ENCODE assay signal across 9 mouse cellular contexts in the genomic region with DNA sequence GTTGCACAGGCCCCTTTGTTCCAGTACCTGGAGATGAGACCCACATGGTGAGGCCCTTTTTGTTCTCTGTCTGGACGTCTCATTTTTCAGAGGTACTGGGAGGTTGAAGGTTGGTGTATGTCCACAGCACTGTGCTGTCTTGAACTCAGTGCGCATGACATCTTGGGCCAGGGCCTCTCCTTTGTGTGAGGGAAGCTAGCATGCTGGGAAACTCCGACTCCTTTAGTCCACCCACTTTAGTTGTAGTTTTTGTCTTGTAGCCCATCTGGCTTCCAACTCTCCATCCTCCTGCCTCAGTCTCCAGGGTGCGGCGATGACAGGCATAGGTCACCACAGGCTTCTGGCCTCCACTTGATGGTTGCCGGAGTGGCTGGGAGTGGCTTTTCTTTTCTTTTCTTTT. TPM values are rescaled to one million over a fixed set of nuclear protein-coding genes. Genes with fewer than 3 reads are reported as not detected.
DNase-seq lines count a peak whose midpoint lies in the region; ATAC-seq and TF ChIP-seq lines count a peak whose summit lies in the region.
"Had no signal": no experiment of that assay in that cellular context is flagged by ENCODE, and none has a peak within 500 bp of the region (broad histone marks: within the 10 kb centered on the region; RNA-seq: fewer than 3 reads in every experiment).

No protein-coding gene starts in this region.

- no peak for DNase-seq in kidney, adult 11 months
- DNase-seq in embryonic facial prominence, embryonic 11.5 days (ENCODE audit: low spot score), result no peak
- DNase-seq in hindbrain, postnatal 0 days (ENCODE audit: low spot score), result no peak
- no peak for DNase-seq in embryo, embryonic 11 days
- no peak for DNase-seq in spleen, adult 12 weeks (ENCODE audit: low spot score)

- peaks cover 29% of the 10 kb centered on the region for H3K36me3 ChIP-seq in kidney, embryonic 16.5 days (ENCODE audit: insufficient read depth, low read length)
- H3K36me3 ChIP-seq in embryonic facial prominence, embryonic 11.5 days (replicated peaks; ENCODE audit: control insufficient read depth, insufficient read depth, low read depth, low read length), result peaks cover 14% of the 10 kb centered on the region
- peaks cover 2% of the 10 kb centered on the region; the same call in 1 of the 2 replicates for H3K36me3 ChIP-seq in hindbrain, postnatal 0 days (ENCODE audit: insufficient read depth, low read length)
- H3K36me3 ChIP-seq in neural tube, embryonic 13.5 days, result peaks cover 34% of the 10 kb centered on the region
- H3K36me3 ChIP-seq: G1E had no signal

- WGBS in kidney, embryonic 16.5 days, result 86% methylated on average over 6 of the region's 6 CpGs
- 86% methylated on average over 6 of the region's 6 CpGs for WGBS in embryonic facial prominence, embryonic 11.5 days
- WGBS in hindbrain, postnatal 0 days, result 23% methylated on average over 6 of the region's 6 CpGs
- 59% methylated on average over 6 of the region's 6 CpGs for WGBS in neural tube, embryonic 13.5 days

- no peak for ATAC-seq in kidney, embryonic 16.5 days (ENCODE audit: low FRiP score, low TSS enrichment)
- no peak for ATAC-seq in embryonic facial prominence, embryonic 11.5 days (replicated peaks; ENCODE audit: insufficient number of reproducible peaks, low FRiP score, low TSS enrichment, low read depth)
- ATAC-seq in hindbrain, postnatal 0 days, result no peak
- no peak for ATAC-seq in neural tube, embryonic 13.5 days (ENCODE audit: low read depth)
- ATAC-seq in erythroblast, adult 5-6 weeks (replicated peaks; ENCODE audit: low FRiP score, poor library complexity, severe bottlenecking), result no peak

- no peak overlapping the region for H3K27ac ChIP-seq in kidney, embryonic 16.5 days (ENCODE audit: low read length)
- no peak overlapping the region for H3K27ac ChIP-seq in embryonic facial prominence, embryonic 11.5 days (replicated peaks; ENCODE audit: low read depth, low read length)
- peak overlapping the region; percentile 97; the same call in 1 of the 2 replicates for H3K27ac ChIP-seq in hindbrain, postnatal 0 days
- H3K27ac ChIP-seq in neural tube, embryonic 13.5 days (replicated peaks), result peak overlapping the region; percentile 43; the same call in 1 of the 2 replicates

- H3K27me3 ChIP-seq in kidney, embryonic 16.5 days (ENCODE audit: insufficient read depth, low read length), result no peaks in the 10 kb centered on the region
- H3K27me3 ChIP-seq in embryonic facial prominence, embryonic 11.5 days (ENCODE audit: control insufficient read depth, insufficient read depth, low read length), result no peaks in the 10 kb centered on the region
- no peaks in the 10 kb centered on the region for H3K27me3 ChIP-seq in hindbrain, postnatal 0 days (ENCODE audit: insufficient read depth, low read length)
- no peaks in the 10 kb centered on the region for H3K27me3 ChIP-seq in neural tube, embryonic 13.5 days

- peaks cover 32% of the 10 kb centered on the region for H3K4me1 ChIP-seq in kidney, embryonic 16.5 days (ENCODE audit: insufficient read depth, low read length)
- H3K4me1 ChIP-seq in embryonic facial prominence, embryonic 11.5 days (ENCODE audit: control insufficient read depth, insufficient read depth, low read length), result peaks cover 3% of the 10 kb centered on the region
- H3K4me1 ChIP-seq in hindbrain, postnatal 0 days (ENCODE audit: insufficient read depth, low read length), result peaks cover 17% of the 10 kb centered on the region
- H3K4me1 ChIP-seq in neural tube, embryonic 13.5 days (replicated peaks), result peaks cover 61% of the 10 kb centered on the region

- no peak overlapping the region; the same call in 1 of the 2 replicates for H3K9ac ChIP-seq in kidney, embryonic 16.5 days (replicated peaks; ENCODE audit: low read length)
- H3K9ac ChIP-seq in embryonic facial prominence, embryonic 11.5 days (replicated peaks; ENCODE audit: low read length), result no peak overlapping the region
- H3K9ac ChIP-seq in hindbrain, postnatal 0 days (replicated peaks; ENCODE audit: low read length), result peak overlapping the region; percentile 98
- peak overlapping the region; percentile 100 for H3K9ac ChIP-seq in neural tube, embryonic 13.5 days

- peak overlapping the region; percentile 86 for H3K4me3 ChIP-seq in kidney, embryonic 16.5 days (ENCODE audit: low read length)
- no peak overlapping the region; the same call in 1 of the 2 replicates for H3K4me3 ChIP-seq in embryonic facial prominence, embryonic 11.5 days (ENCODE audit: low read depth, low read length)
- H3K4me3 ChIP-seq in hindbrain, postnatal 0 days (ENCODE audit: low read length), result peak overlapping the region; percentile 89
- peak overlapping the region; percentile 98 for H3K4me3 ChIP-seq in neural tube, embryonic 13.5 days

- no peaks in the 10 kb centered on the region; the same call in 1 of the 2 replicates for H3K9me3 ChIP-seq in kidney, embryonic 16.5 days (ENCODE audit: low read length)
- no peaks in the 10 kb centered on the region for H3K9me3 ChIP-seq in embryonic facial prominence, embryonic 11.5 days (replicated peaks; ENCODE audit: control insufficient read depth, low read length)
- H3K9me3 ChIP-seq in hindbrain, postnatal 0 days (ENCODE audit: low read length), result no peaks in the 10 kb centered on the region
- H3K9me3 ChIP-seq in neural tube, embryonic 13.5 days, result no peaks in the 10 kb centered on the region

- peak overlapping the region; percentile 83 for H3K4me2 ChIP-seq in kidney, embryonic 16.5 days (replicated peaks; ENCODE audit: low read depth, low read length)
- H3K4me2 ChIP-seq in embryonic facial prominence, embryonic 11.5 days (ENCODE audit: low read depth, low read length), result peak overlapping the region; percentile 89
- H3K4me2 ChIP-seq in hindbrain, postnatal 0 days (ENCODE audit: low read depth, low read length), result peak overlapping the region; percentile 82
- H3K4me2 ChIP-seq in neural tube, embryonic 13.5 days, result peak overlapping the region; percentile 99

- TF ChIP-seq CTCF in hindbrain, postnatal 0 days (IDR thresholded peaks at IDR 0.05; ENCODE audit: low read depth), result no peak

RNA-seq across cellular contexts. Expression of gene Fscn1, which starts 4.5 kb away (rescaled TPM):
- 302 and 349 TPM in 2 replicates for polyA plus RNA-seq in kidney, embryonic 16.5 days (2015; fragmentation: Nextera tagmentation; extraction: Ambion mirVana)
- 520 and 537 TPM in 2 replicates for polyA plus RNA-seq in embryonic facial prominence, embryonic 11.5 days (2014; fragmentation: Nextera tagmentation; extraction: Ambion mirVana)
- total RNA-seq in hindbrain, postnatal 0 days (2014; rRNA removed), result 613 and 715 TPM in 2 replicates
- 412 and 457 TPM in 2 replicates for polyA plus RNA-seq in hindbrain, postnatal 0 days (2015; fragmentation: Nextera tagmentation; extraction: Ambion mirVana)
- polyA plus RNA-seq in neural tube, embryonic 13.5 days (2015; fragmentation: Nextera tagmentation; extraction: Ambion mirVana), result 517 and 659 TPM in 2 replicates
- not detected in 2 replicates for total RNA-seq in erythroblast, adult 5-6 weeks (2015; ENCODE audit: low replicate concordance)
- total RNA-seq in erythroblast, adult 5-6 weeks (2017; ENCODE audit: low replicate concordance), result not detected in 2 replicates
- total RNA-seq: G1E had no signal
- polyA plus RNA-seq: G1E had no signal

RNA-seq across cellular contexts. Expression of gene Actb, which starts 58.1 kb away (rescaled TPM):
- polyA plus RNA-seq in kidney, embryonic 16.5 days (2015; fragmentation: Nextera tagmentation; extraction: Ambion mirVana), result 12,646 and 13,929 TPM in 2 replicates
- polyA plus RNA-seq in embryonic facial prominence, embryonic 11.5 days (2014; fragmentation: Nextera tagmentation; extraction: Ambion mirVana), result 16,388 and 16,949 TPM in 2 replicates
- total RNA-seq in hindbrain, postnatal 0 days (2014; rRNA removed), result 5,437 and 5,693 TPM in 2 replicates
- 15,098 and 15,291 TPM in 2 replicates for polyA plus RNA-seq in hindbrain, postnatal 0 days (2015; fragmentation: Nextera tagmentation; extraction: Ambion mirVana)
- polyA plus RNA-seq in neural tube, embryonic 13.5 days (2015; fragmentation: Nextera tagmentation; extraction: Ambion mirVana), result 15,088 and 16,772 TPM in 2 replicates
- total RNA-seq in erythroblast, adult 5-6 weeks (2015; ENCODE audit: low replicate concordance), result 4,143 and 4,236 TPM in 2 replicates
- 1,451 and 2,396 TPM in 2 replicates for total RNA-seq in erythroblast, adult 5-6 weeks (2017; ENCODE audit: low replicate concordance)

Comparison
In these comparisons a context has a peak if more than half of its experiments do, and no peak if none do; other contexts are left out.
1. H3K27ac ChIP-seq: peak in hindbrain, postnatal 0 days (single experiment) and neural tube, embryonic 13.5 days (single experiment); none in kidney, embryonic 16.5 days (single experiment) and embryonic facial prominence, embryonic 11.5 days (single experiment).
2. H3K9ac ChIP-seq: peak in hindbrain, postnatal 0 days (single experiment) and neural tube, embryonic 13.5 days (single experiment); none in kidney, embryonic 16.5 days (single experiment) and embryonic facial prominence, embryonic 11.5 days (single experiment).
3. Peak in every context shown above with its lines, with median percentiles within 50 percentile points of each other: H3K4me2 ChIP-seq.